Mouse (Mus musculus) hindbrain, embryonic 16.5 days (tissue): ENCODE measurements around the gene Cend1. TPM values are rescaled to one million over a fixed set of nuclear protein-coding genes. Genes with fewer than 3 reads are reported as not detected.
A peak's percentile ranks its signal among the peaks of the same experiment; 100 is the strongest.

Experiments used
- ATAC-seq: fragments of 200-750 bp; cut with Nextera tagmentation; 2 replicates; pipeline ENCODE4 v1.8.0; 2017; ENCODE audit warnings: moderate TSS enrichment, moderate library complexity
- H3K27ac ChIP-seq: fragments of 300-500 bp; sonication (generic); 2 replicates; pipeline ENCODE4 v1.5.1; 2014; ENCODE audit warnings: low read depth, mild to moderate bottlenecking, control low read depth, low read length, moderate library complexity
- H3K27me3 ChIP-seq: fragments of 300-500 bp; sonication (generic); replicated peaks from 2 replicates; pipeline ENCODE4 v1.6.1; 2014; ENCODE audit warnings: low read length; ENCODE audit not compliant: control insufficient read depth, insufficient read depth
- H3K36me3 ChIP-seq: fragments of 300-500 bp; sonication (generic); 2 replicates; pipeline ENCODE4 v1.6.1; 2014; ENCODE audit warnings: mild to moderate bottlenecking, low read length, moderate library complexity, mixed read lengths; ENCODE audit not compliant: control insufficient read depth, insufficient read depth
- H3K4me1 ChIP-seq: fragments of 300-500 bp; sonication (generic); 2 replicates; pipeline ENCODE4 v1.6.1; 2014; ENCODE audit warnings: low read depth, low read length; ENCODE audit not compliant: control insufficient read depth, insufficient read depth
- H3K4me2 ChIP-seq: fragments of 300-500 bp; sonication (generic); 2 replicates; pipeline ENCODE4 v1.6.1; 2014; ENCODE audit warnings: mild to moderate bottlenecking, low read length, control low read depth, moderate library complexity
- H3K4me3 ChIP-seq: fragments of 300-500 bp; sonication (generic); 2 replicates; pipeline ENCODE4 v1.5.1; 2014; ENCODE audit warnings: mild to moderate bottlenecking, low read length, control low read depth, moderate library complexity
- H3K9ac ChIP-seq: fragments of 300-500 bp; sonication (generic); 2 replicates; pipeline ENCODE4 v1.6.1; 2014; ENCODE audit warnings: low read depth, mild to moderate bottlenecking, control low read depth, low read length, moderate library complexity
- H3K9me3 ChIP-seq: fragments of 300-500 bp; sonication (generic); 2 replicates; pipeline ENCODE4 v1.6.1; 2014; ENCODE audit warnings: mild to moderate bottlenecking, low read length, moderate library complexity; ENCODE audit not compliant: control insufficient read depth
- WGBS: fragments of 180-500 bp; shearing (Covaris S2); extraction: QIAGEN DNeasy Blood & Tissue Kit; methylation state at CpG from one replicate; pipeline ENCODE4 v1.1.7; 2014; 5-methylcytosine and 5-hydroxymethylcytosine counted together
- polyA plus RNA-seq: library from polyadenylated mRNA; unstranded; fragments of >200 nt; fragmentation: Nextera tagmentation; extraction: Ambion mirVana; gene quantifications from 2 replicates; pipeline ENCODE4 v1.2.1, GENCODE M21; 2015

The Cend1 gene
- polyA plus RNA-seq, 1 experiment from 2014 or later, result 245 TPM

DNA sequence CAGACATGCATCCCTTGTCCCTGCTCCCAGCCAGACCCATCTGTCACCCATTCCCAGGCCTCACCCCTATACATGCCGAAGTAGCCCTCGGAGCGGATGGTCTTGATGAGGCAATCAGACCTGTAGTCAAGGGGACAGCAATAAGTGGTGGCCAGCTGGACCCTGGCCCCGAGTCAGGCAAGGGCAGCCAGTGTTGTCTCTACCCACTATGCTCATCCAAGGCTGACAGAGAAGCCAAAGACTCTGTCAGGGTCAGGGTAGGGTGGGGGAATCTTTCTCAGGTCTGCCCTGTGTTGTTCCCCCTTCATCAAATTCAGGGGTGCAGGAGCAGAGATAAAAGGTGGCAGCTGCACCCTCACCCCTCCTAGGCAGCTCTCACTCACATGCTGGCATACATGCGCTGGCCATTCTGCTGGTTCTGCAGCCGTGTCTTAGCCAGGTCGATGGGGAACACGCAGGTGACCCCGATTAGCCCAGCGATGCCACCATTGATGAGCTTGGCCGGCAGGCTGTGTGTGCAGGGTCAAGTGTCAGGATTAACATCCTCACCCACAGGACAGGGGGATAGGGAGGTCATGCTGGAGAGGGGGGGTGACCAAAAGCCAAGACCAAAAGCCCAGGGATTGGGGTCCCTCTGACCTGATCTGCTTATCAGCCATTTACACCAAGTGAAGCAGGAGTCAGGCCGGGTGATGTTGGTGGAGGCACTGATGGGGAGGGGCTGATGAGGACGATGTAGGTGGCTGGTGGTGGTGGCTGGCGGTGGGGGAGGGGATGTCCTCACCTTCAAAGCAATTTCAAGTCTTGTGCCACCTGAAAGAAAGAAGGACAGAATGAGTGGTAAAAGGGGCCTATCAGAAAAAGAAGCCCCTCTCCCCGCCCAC lies 4.5 kb upstream of the Cend1 start:
- Histone ChIP-seq H3K4me1 (peaks cover 33% of the 10 kb centered on the region), H3K27me3 (no peaks in the 10 kb centered on the region), H3K36me3 (peaks cover 23% of the 10 kb centered on the region), H3K9ac (peak overlapping the region; percentile 80), H3K27ac (peak overlapping the region; percentile 75), H3K4me3 (peak overlapping the region; percentile 58), H3K9me3 (no peaks in the 10 kb centered on the region), H3K4me2 (peak overlapping the region; percentile 80)
- 76% methylated on average over 15 of the region's 15 CpGs for WGBS
- ATAC-seq, result no peak

GRCm38 (mm10) chr7:141432741-141433516 lies 3.6 kb upstream of the Cend1 start:
- Histone ChIP-seq H3K4me1 (peaks cover 38% of the 10 kb centered on the region), H3K4me2 (peak overlapping the region; percentile 80), H3K4me3 (no peak overlapping the region; the same call in 1 of the 2 replicates), H3K9ac (0 out of 2 replicates have a peak overlapping the region, but pooled peaks have one; percentile 23), H3K9me3 (no peaks in the 10 kb centered on the region), H3K27me3 (no peaks in the 10 kb centered on the region), H3K27ac (no peak overlapping the region), H3K36me3 (peaks cover 23% of the 10 kb centered on the region)
- no peak for ATAC-seq
- 83% methylated on average over 6 of the region's 6 CpGs for WGBS

GRCm38 (mm10) chr7:141432186-141432611 lies 2.9 kb upstream of the Cend1 start:
- no peak overlapping the region for H3K27ac ChIP-seq

DNA sequence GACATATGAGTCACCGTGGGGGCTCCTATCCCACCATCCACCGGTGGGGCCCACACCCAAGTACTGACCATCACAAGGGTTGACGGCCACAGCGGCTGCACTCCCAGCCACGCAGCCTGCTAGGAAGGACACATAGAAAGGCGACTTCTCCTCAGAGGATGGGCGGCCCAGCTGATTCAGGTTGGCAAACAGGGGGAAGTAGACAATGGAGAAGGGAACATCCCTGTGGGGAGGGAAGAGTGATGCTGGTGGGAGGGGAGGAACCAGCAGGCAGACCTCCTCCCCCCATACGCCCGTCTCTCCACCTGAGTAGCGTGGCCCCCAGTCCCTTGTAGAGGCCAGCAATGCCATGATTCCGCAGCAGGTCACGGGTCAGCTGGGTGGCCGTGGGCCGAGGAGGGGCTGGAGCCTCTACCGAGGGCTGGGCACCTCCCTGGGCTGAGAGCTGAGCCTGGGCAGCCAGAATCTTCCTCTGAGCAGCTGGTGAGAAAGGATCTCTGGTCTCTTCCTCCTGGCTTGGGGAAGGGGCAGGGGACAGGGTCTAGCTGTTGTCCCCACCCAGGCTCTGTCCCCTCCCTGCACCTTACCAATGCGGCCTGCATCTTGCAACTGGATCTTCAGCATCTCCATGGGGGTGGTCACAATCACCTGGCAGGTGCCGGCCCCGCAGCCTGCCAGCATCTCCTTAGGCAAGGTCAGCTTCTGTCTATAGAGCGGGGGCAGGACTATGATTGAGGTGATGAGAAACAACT lies 2.3 kb upstream of the Cend1 start:
- H3K4me1 ChIP-seq, result peaks cover 35% of the 10 kb centered on the region
- peaks cover 28% of the 10 kb centered on the region for H3K36me3 ChIP-seq
- no peak overlapping the region for H3K9ac ChIP-seq
- no peak overlapping the region for H3K4me2 ChIP-seq
- H3K27me3 ChIP-seq, result no peaks in the 10 kb centered on the region
- WGBS, result 92% methylated on average over 16 of the region's 19 CpGs
- no peak overlapping the region for H3K27ac ChIP-seq
- no peaks in the 10 kb centered on the region for H3K9me3 ChIP-seq
- no peak for ATAC-seq
- no peak overlapping the region for H3K4me3 ChIP-seq

More at GRCm38 (mm10) chr7:141432186-141432611, 2.9 kb upstream of the Cend1 start:
- no peak for ATAC-seq
- no peak overlapping the region for H3K4me2 ChIP-seq
- H3K9ac ChIP-seq, result no peak overlapping the region
- no peak overlapping the region for H3K4me3 ChIP-seq
- H3K4me1 ChIP-seq, result peaks cover 38% of the 10 kb centered on the region
- H3K36me3 ChIP-seq, result peaks cover 26% of the 10 kb centered on the region
- no peaks in the 10 kb centered on the region for H3K9me3 ChIP-seq
- no peaks in the 10 kb centered on the region for H3K27me3 ChIP-seq
- 80% methylated on average over 8 of the region's 8 CpGs for WGBS

DNA sequence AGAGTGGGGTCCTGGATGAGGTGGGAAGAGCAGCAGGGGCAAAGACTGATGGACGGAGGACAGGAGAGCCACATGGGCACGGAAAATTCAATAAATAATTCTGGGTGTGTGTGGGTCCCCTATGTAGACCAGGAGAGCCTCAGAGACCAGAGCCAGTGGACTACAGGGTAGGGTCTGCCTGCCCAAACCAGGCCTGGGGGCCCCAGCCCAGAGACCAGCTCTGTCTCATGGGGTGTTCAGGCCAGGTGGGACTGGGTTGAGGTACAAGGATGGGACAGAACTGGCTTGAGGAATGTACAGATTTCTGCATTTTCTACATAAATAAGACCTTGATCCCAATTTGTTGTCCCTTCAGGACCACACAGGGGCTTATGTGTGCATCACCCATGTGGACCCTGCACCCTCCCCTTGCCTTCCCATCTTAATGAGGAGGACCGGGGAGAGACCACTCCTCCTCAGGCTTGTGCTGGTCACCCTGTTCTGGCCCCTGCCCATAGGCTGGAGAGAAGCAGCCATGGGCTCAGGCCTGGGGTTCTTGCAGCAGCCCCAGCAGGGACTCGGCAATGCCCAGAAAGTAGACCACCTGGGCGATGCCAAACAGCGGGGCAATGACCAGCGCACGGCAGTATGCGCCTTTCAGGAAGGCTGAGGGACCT lies 1.4 kb upstream of the Cend1 start:
- H3K4me2 ChIP-seq, result no peak overlapping the region
- H3K27me3 ChIP-seq, result no peaks in the 10 kb centered on the region
- no peak for ATAC-seq
- peaks cover 31% of the 10 kb centered on the region for H3K4me1 ChIP-seq
- WGBS, result 95% methylated on average over 9 of the region's 9 CpGs
- H3K9me3 ChIP-seq, result no peaks in the 10 kb centered on the region
- H3K36me3 ChIP-seq, result peaks cover 31% of the 10 kb centered on the region
- H3K27ac ChIP-seq, result no peak overlapping the region
- H3K4me3 ChIP-seq, result no peak overlapping the region
- no peak overlapping the region for H3K9ac ChIP-seq

GRCm38 (mm10) chr7:141429840-141430584 lies 721 bp upstream of the Cend1 start:
- 62% methylated on average over 9 of the region's 9 CpGs for WGBS
- ATAC-seq, result no peak
- peaks cover 31% of the 10 kb centered on the region for H3K36me3 ChIP-seq

DNA sequence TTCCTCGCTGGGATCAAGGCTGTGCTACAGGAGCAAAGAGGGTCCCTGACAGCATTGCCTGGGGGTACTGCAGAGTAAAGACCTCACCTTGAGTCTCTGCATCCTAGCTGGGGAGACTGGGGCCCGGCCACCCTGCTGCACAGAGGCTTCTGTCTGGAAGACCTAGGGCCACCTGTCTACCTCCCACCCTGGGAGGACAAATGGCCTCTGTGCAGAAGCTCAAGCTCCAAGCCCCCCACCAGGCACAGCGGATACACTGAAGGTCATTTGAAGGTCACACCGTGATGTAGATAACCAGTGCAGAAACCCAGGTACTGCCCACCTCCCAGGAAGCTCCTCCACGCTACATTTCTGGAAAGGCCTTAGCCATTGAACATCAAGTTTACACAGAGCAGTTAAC lies 590 bp downstream of the Cend1 start:
- H3K27ac ChIP-seq, result peak overlapping the region; percentile 78
- peak overlapping the region; percentile 61 for H3K4me3 ChIP-seq
- peaks cover 20% of the 10 kb centered on the region for H3K4me1 ChIP-seq
- H3K9me3 ChIP-seq, result no peaks in the 10 kb centered on the region
- H3K27me3 ChIP-seq, result no peaks in the 10 kb centered on the region
- peak overlapping the region; percentile 79 for H3K4me2 ChIP-seq
- peak overlapping the region; percentile 82 for H3K9ac ChIP-seq
- H3K36me3 ChIP-seq, result peaks cover 31% of the 10 kb centered on the region
- 57% methylated on average over 5 of the region's 5 CpGs for WGBS
- ATAC-seq, result no peak

More at GRCm38 (mm10) chr7:141429840-141430584, 721 bp upstream of the Cend1 start:
- Histone ChIP-seq H3K9me3 (no peaks in the 10 kb centered on the region), H3K4me1 (peaks cover 27% of the 10 kb centered on the region), H3K27ac (peak overlapping the region; percentile 57), H3K4me3 (no peak overlapping the region; the same call in 1 of the 2 replicates), H3K9ac (no peak overlapping the region), H3K27me3 (no peaks in the 10 kb centered on the region), H3K4me2 (peak overlapping the region; percentile 79)
